Mouse (Mus musculus) lung, adult 2 months (tissue): ENCODE data around the gene Pappa2. TPM values are rescaled to one million over a fixed set of nuclear protein-coding genes. Genes with fewer than 3 reads are reported as not detected.

ENCODE experiments used
- DNase-seq: peaks from one replicate; pipeline ENCODE4 v3.0.0; 2022
- H3K4me1 ChIP-seq: fragments of 200-500 bp; 2 replicates; pipeline ENCODE4 v1.6.1; 2011; ENCODE audit warnings: low read length; ENCODE audit not compliant: control insufficient read depth, insufficient read depth
- H3K4me3 ChIP-seq: fragments of 200-500 bp; replicated peaks from 2 replicates; pipeline ENCODE3; 2011; ENCODE audit warnings: low read depth, mild to moderate bottlenecking, control low read depth, low read length; ENCODE audit errors: extremely low read depth
- CTCF ChIP-seq: fragments of 200-500 bp; IDR thresholded peaks from 2 replicates; pipeline ENCODE4 v1.5.1; 2011; ENCODE audit warnings: mild to moderate bottlenecking, low read length, control low read depth; ENCODE audit not compliant: insufficient read depth
- POLR2A ChIP-seq: fragments of 200-500 bp; IDR thresholded peaks from 2 replicates; pipeline ENCODE4 v1.6.1; 2011; ENCODE audit warnings: low read depth, mild to moderate bottlenecking, control low read depth, low read length, borderline replicate concordance; ENCODE audit errors: extremely low read depth
- WGBS: fragments of 180-500 bp; shearing (Covaris S2); methylation state at CpG from one replicate; pipeline ENCODE4 v1.1.7; 2018; 5-methylcytosine and 5-hydroxymethylcytosine counted together
- polyA plus RNA-seq: library from polyadenylated mRNA; depleted of rRNA; stranded (reverse); fragments of >200 nt; gene quantifications from 2 replicates; pipeline ENCODE4 v1.2.3, GENCODE M21; 2012

The Pappa2 gene
- polyA plus RNA-seq, 1 experiment: 0.21 TPM

DNA sequence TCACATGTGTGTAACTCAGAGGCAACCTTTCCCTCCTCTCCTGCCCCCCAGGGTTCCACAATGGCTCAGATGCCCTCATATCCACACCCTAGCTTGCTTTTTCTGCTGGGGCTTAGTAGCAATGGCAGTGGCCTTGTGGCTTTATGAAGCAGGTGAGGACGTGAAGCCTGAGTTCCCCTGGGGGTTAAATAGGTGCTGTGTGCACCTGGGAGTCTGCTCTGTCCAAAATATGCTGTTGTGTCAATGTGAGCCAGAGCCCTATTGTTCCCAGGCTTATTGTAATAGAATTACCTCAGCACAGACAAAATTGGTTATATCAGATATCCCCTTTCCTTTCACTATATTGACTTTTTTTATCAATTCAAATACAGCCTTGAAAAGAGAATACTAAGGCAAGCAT is 292.6 kb downstream of the Pappa2 start:
- 65% methylated on average over 1 of the region's 1 CpGs for WGBS
- H3K4me1 ChIP-seq: no peaks in the 10 kb centered on the region

DNA sequence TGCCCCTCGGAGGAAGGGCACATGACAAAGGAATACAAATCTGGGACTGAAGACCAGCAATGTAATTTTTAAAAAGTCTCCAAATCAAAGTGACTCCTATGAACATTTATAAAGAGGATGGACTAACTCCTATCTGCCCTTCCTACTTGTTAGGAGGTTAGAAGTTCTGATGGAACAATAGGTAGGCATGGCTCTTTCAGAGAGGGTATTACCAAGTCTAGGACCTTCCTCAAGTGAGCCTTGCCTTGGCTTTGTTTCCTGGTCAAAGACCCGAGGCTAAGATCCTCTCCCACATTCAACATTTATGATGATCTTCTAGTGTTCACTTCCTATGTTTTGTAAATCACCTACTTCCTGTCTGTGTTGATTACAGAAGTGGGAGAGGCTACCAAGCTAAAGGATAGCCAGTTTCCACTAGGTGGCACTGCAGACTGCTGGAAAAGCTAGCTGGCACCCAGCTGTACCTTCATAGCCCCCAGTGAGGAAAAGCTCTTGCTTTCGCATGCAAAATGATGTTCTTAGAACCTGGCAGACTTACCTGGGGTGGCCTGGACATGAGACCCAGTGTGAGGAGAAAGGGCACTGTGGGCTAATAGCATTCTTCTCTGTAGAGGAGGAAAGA is 310.2 kb downstream of the Pappa2 start:
- Histone ChIP-seq H3K4me3 (no peak overlapping the region), H3K4me1 (peaks cover 2% of the 10 kb centered on the region; the same call in 1 of the 2 replicates)
- WGBS: 32% methylated on average over 3 of the region's 3 CpGs
- DNase-seq: peak; percentile 55
- TF ChIP-seq POLR2A: no peak
- TF ChIP-seq CTCF: peak; percentile 84

More for the DNA sequence above, 292.6 kb downstream of the Pappa2 start:
- no peak for DNase-seq
- TF ChIP-seq CTCF (no peak), POLR2A (no peak)
- no peak overlapping the region for H3K4me3 ChIP-seq

DNA sequence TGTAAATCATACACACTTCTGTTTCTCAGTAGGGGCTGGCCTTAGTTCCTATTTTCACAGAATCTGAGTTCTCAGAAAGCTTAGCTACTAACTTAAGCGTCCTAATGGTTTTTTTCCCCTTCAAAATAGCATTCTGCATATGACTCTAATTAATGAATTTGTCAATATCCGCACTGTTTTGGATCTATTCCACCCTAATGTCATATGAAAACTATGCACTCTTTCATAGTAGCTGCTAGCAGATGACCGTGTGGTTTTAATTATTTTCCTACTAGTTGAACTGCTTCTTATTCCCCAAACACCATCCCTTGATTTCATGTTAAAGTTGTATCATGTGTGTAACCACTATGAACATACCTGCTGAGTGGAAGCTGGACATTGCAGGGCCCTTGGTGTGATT is 314.3 kb downstream of the Pappa2 start:
- TF ChIP-seq POLR2A (no peak), CTCF (no peak)
- DNase-seq: no peak
- peaks cover 2% of the 10 kb centered on the region; the same call in 1 of the 2 replicates for H3K4me1 ChIP-seq
- H3K4me3 ChIP-seq: no peak overlapping the region
- WGBS: 72% methylated on average over 3 of the region's 3 CpGs
